Mouse (Mus musculus): ENCODE data around the gene Asgr2.
"Not testable (repeated sequence)": the region's sequence is repeated elsewhere in the genome, so short reads cannot be mapped to it uniquely, and the experiment has no call there.

Gene Asgr2

GRCm38 (mm10) chr11:70091986-70092783 lies at the start of gene Asgr2:
Gene Asgr2 (plus strand): TSS chr11:70092644.
- no peak for DNase-seq

- no peak for DNase-seq
Observed at GRCm38 (mm10) chr11:70043665-70044064, 48.8 kb upstream of the Asgr2 start.

GRCm38 (mm10) chr11:70045435-70045834 lies 47.0 kb upstream of the Asgr2 start:
- no peak for DNase-seq

GRCm38 (mm10) chr11:70049366-70049765 lies 43.1 kb upstream of the Asgr2 start:
- no peak for DNase-seq

GRCm38 (mm10) chr11:70049816-70050215 lies 42.6 kb upstream of the Asgr2 start:
- DNase-seq, result no peak

- DNase-seq, result no peak
Observed at GRCm38 (mm10) chr11:70053156-70053555, 39.3 kb upstream of the Asgr2 start.

GRCm38 (mm10) chr11:70053898-70054570 lies 38.4 kb upstream of the Asgr2 start, which contains the start of gene Asgr1:
Gene Asgr1 (plus strand): TSS chr11:70054085.
- DNase-seq, result no peak

GRCm38 (mm10) chr11:70055618-70056214 lies 36.7 kb upstream of the Asgr2 start:
- peak; percentile 74 to 85 for DNase-seq

GRCm38 (mm10) chr11:70057805-70058204 lies 34.6 kb upstream of the Asgr2 start:
- DNase-seq, result no peak

GRCm38 (mm10) chr11:70059930-70060329 lies 32.5 kb upstream of the Asgr2 start:
- no peak for DNase-seq

GRCm38 (mm10) chr11:70063053-70063452 lies 29.4 kb upstream of the Asgr2 start:
- no peak for DNase-seq

GRCm38 (mm10) chr11:70066701-70067100 lies 25.7 kb upstream of the Asgr2 start:
- DNase-seq, result no peak

GRCm38 (mm10) chr11:70068245-70068644 lies 24.2 kb upstream of the Asgr2 start:
- DNase-seq, result no peak

- DNase-seq, result no peak
Observed at GRCm38 (mm10) chr11:70070057-70070456, 22.4 kb upstream of the Asgr2 start.

GRCm38 (mm10) chr11:70070603-70071002 lies 21.8 kb upstream of the Asgr2 start:
- not testable (repeated sequence) for DNase-seq

GRCm38 (mm10) chr11:70074379-70075071 lies 17.9 kb upstream of the Asgr2 start:
- DNase-seq, result peak; percentile 78 to 84

- DNase-seq, result no peak
Observed at GRCm38 (mm10) chr11:70075581-70075980, 16.9 kb upstream of the Asgr2 start.

- no peak for DNase-seq
Observed at GRCm38 (mm10) chr11:70077441-70077840, 15.0 kb upstream of the Asgr2 start.

- DNase-seq, result no peak
Observed at GRCm38 (mm10) chr11:70079175-70079574, 13.3 kb upstream of the Asgr2 start.

GRCm38 (mm10) chr11:70079928-70080327 lies 12.5 kb upstream of the Asgr2 start:
- no peak for DNase-seq

GRCm38 (mm10) chr11:70080803-70081590 lies 11.4 kb upstream of the Asgr2 start:
- no peak for DNase-seq

- no peak for DNase-seq
Observed at GRCm38 (mm10) chr11:70084563-70084962, 7.9 kb upstream of the Asgr2 start.
